Mouse (Mus musculus) c-Kit-positive CD71-positive TER-119-negative erythroid progenitor cells, embryonic 14.5 days (primary cell): Measurements from ENCODE around the gene Phf14.
"Not testable (repeated sequence)": the region's sequence is repeated elsewhere in the genome, so short reads cannot be mapped to it uniquely, and the experiment has no call there.

ENCODE experiments used
- DNase-seq: peaks from one replicate; pipeline ENCODE4 v3.0.0-alpha.2; 2013; ENCODE audit warnings: low read depth

Gene Phf14

GRCm38 (mm10) chr6:12095716-12096115, 188.1 kb downstream of the Phf14 start:
- no peak for DNase-seq

- DNase-seq: no peak
These were observed 189.5 kb downstream of the Phf14 start for GRCm38 (mm10) chr6:12097125-12097524.

- no peak for DNase-seq
These were observed 197.5 kb downstream of the Phf14 start for GRCm38 (mm10) chr6:12105144-12105543.

GRCm38 (mm10) chr6:12107326-12107725, 199.7 kb downstream of the Phf14 start:
- no peak for DNase-seq

GRCm38 (mm10) chr6:12107786-12108185, 200.2 kb downstream of the Phf14 start:
- no peak for DNase-seq

GRCm38 (mm10) chr6:12116926-12117818, 209.6 kb downstream of the Phf14 start:
- DNase-seq: no peak

- no peak for DNase-seq
These were observed 210.4 kb downstream of the Phf14 start for GRCm38 (mm10) chr6:12117819-12118570.

- DNase-seq: no peak
These were observed 215.2 kb downstream of the Phf14 start for GRCm38 (mm10) chr6:12122759-12123158.

- peak; percentile 53 for DNase-seq
These were observed 217.6 kb downstream of the Phf14 start for GRCm38 (mm10) chr6:12125031-12125803.

GRCm38 (mm10) chr6:12126601-12127000, 219.0 kb downstream of the Phf14 start:
- not testable (repeated sequence) for DNase-seq

GRCm38 (mm10) chr6:12127287-12127686, 219.7 kb downstream of the Phf14 start:
- DNase-seq: no peak
